Mouse (Mus musculus) CH12.LX (cell line): ENCODE data around the gene Chpf2. TPM values are rescaled to one million over a fixed set of nuclear protein-coding genes. Genes with fewer than 3 reads are reported as not detected.

Source experiments
- DNase-seq: peaks from one replicate; pipeline ENCODE4 v3.0.0-alpha.2; 2013; ENCODE audit errors: extremely low read depth
- H3K27ac ChIP-seq: 2 replicates; pipeline ENCODE4 v1.5.1; 2012; ENCODE audit warnings: low read depth, mild to moderate bottlenecking, control low read depth, moderate library complexity; ENCODE audit not compliant: insufficient read depth
- H3K27me3 ChIP-seq: replicated peaks from 2 replicates; pipeline ENCODE3; 2012; ENCODE audit warnings: inconsistent platforms
- H3K36me3 ChIP-seq, 2 experiments: replicated peaks in 1 of 2; 2 replicates each; pipeline versions ENCODE3 to v1.6.1; 2012; ENCODE audit warnings: inconsistent platforms in 1 of 2, low read length in 1 of 2, mild to moderate bottlenecking in 1 of 2, mixed read lengths in 1 of 2, moderate library complexity in 1 of 2; ENCODE audit not compliant: control insufficient read depth in 1 of 2, insufficient read depth in 1 of 2
- H3K4me1 ChIP-seq, 2 experiments: 2 replicates each; pipeline ENCODE4 v1.6.1; 2012; ENCODE audit warnings: inconsistent platforms in 1 of 2, moderate library complexity in 1 of 2; ENCODE audit not compliant: insufficient read depth in 2 of 2, control insufficient read depth in 1 of 2
- H3K4me2 ChIP-seq: 2 replicates; pipeline ENCODE4 v1.6.1; 2012; ENCODE audit warnings: low read depth, mild to moderate bottlenecking, control low read depth; ENCODE audit not compliant: poor library complexity, insufficient read depth, severe bottlenecking
- H3K4me3 ChIP-seq, 3 experiments: fragments of 150-350 bp in 1 of 3; sonication (generic) in 1 of 3; replicated peaks in 1 of 3; 2 replicates each; pipeline versions ENCODE3 to v1.5.1; 2011 to 2012; ENCODE audit warnings: low read depth in 2 of 3, low read length in 2 of 3, mild to moderate bottlenecking in 2 of 3, moderate library complexity in 2 of 3, control low read depth in 1 of 3, improper control_type of control experiment in 1 of 3, inconsistent platforms in 1 of 3, mixed read lengths in 1 of 3; ENCODE audit not compliant: poor library complexity in 1 of 3
- H3K79me2 ChIP-seq: replicated peaks from 2 replicates; pipeline ENCODE4 v1.6.1; 2012; ENCODE audit warnings: mild to moderate bottlenecking, moderate library complexity; ENCODE audit not compliant: control insufficient read depth, poor library complexity, insufficient read depth, severe bottlenecking; ENCODE audit errors: extremely low read depth
- H3K9ac ChIP-seq: 2 replicates; pipeline ENCODE4 v1.6.1; 2012; ENCODE audit warnings: low read depth, mild to moderate bottlenecking, control low read depth, moderate library complexity; ENCODE audit not compliant: insufficient read depth
- H3K9me3 ChIP-seq: replicated peaks from 2 replicates; pipeline ENCODE3; 2012; ENCODE audit warnings: low read length, inconsistent platforms, mixed read lengths
- CHD1 ChIP-seq: IDR thresholded peaks from 2 replicates; pipeline ENCODE4 v1.6.1; 2012; ENCODE audit warnings: low read depth, low read length, improper control_type of control experiment, inconsistent platforms
- CHD2 ChIP-seq: IDR thresholded peaks from 2 replicates; pipeline ENCODE4 v1.6.1; 2011; ENCODE audit warnings: low read length, improper control_type of control experiment
- CTCF ChIP-seq, 2 experiments: IDR thresholded peaks in 1 of 2; conservative IDR thresholded peaks in 1 of 2; 2 replicates each; pipeline ENCODE4 v1.5.1; 2011 to 2012; ENCODE audit warnings: low read depth in 2 of 2, low read length in 2 of 2, improper control_type of control experiment in 1 of 2, inconsistent platforms in 1 of 2, mild to moderate bottlenecking in 1 of 2, moderate library complexity in 1 of 2
- E2F4 ChIP-seq: IDR thresholded peaks from 2 replicates; pipeline ENCODE4 v1.6.1; 2011; ENCODE audit warnings: low read depth, low read length, improper control_type of control experiment; ENCODE audit not compliant: insufficient replicate concordance
- ELF1 ChIP-seq: IDR thresholded peaks from 2 replicates; pipeline ENCODE4 v1.6.1; 2014; ENCODE audit warnings: low read depth, mild to moderate bottlenecking, inconsistent platforms, low read length, improper control_type of control experiment
- JUN ChIP-seq: IDR thresholded peaks from 2 replicates; pipeline ENCODE4 v1.6.1; 2011; ENCODE audit warnings: low read depth, mild to moderate bottlenecking, low read length, improper control_type of control experiment, moderate library complexity; ENCODE audit not compliant: insufficient read depth
- MAX ChIP-seq: IDR thresholded peaks from 2 replicates; pipeline ENCODE4 v1.6.1; 2011; ENCODE audit warnings: low read length, improper control_type of control experiment
- MEF2A ChIP-seq: IDR thresholded peaks from 2 replicates; pipeline ENCODE4 v1.6.1; 2014; ENCODE audit warnings: low read depth, mild to moderate bottlenecking, inconsistent platforms, low read length, improper control_type of control experiment, borderline replicate concordance
- NELFE ChIP-seq: IDR thresholded peaks from 2 replicates; pipeline ENCODE4 v1.6.1; 2011; ENCODE audit warnings: low read depth, low read length, improper control_type of control experiment
- POLR2A ChIP-seq: IDR thresholded peaks from 2 replicates; pipeline ENCODE4 v1.6.1; 2011; ENCODE audit warnings: low read depth, mild to moderate bottlenecking, improper control_type of control experiment, low read length
- POLR2AphosphoS2 ChIP-seq: IDR thresholded peaks from 2 replicates; pipeline ENCODE4 v1.6.1; 2011; ENCODE audit warnings: low read depth, low read length, improper control_type of control experiment
- RCOR1 ChIP-seq: conservative IDR thresholded peaks from 2 replicates; pipeline ENCODE4 v1.6.1; 2012; ENCODE audit warnings: low read depth, mild to moderate bottlenecking, inconsistent platforms, low read length, improper control_type of control experiment
- TBP ChIP-seq: conservative IDR thresholded peaks from 2 replicates; pipeline ENCODE4 v1.6.1; 2011; ENCODE audit warnings: low read depth, low read length, improper control_type of control experiment
- USF2 ChIP-seq: conservative IDR thresholded peaks from 2 replicates; pipeline ENCODE4 v1.6.1; 2011; ENCODE audit warnings: low read depth, low read length, improper control_type of control experiment
- ZC3H11A ChIP-seq: IDR thresholded peaks from 2 replicates; pipeline ENCODE4 v1.6.1; 2012; ENCODE audit warnings: low read depth, mild to moderate bottlenecking, inconsistent platforms, low read length, improper control_type of control experiment
- ZKSCAN1 ChIP-seq: IDR thresholded peaks from 2 replicates; pipeline ENCODE4 v1.6.1; 2012; ENCODE audit warnings: low read depth, inconsistent platforms, low read length, improper control_type of control experiment, borderline replicate concordance
- ZNF384 ChIP-seq: IDR thresholded peaks from 2 replicates; pipeline ENCODE4 v1.6.1; 2012; ENCODE audit warnings: low read depth, low read length, improper control_type of control experiment, inconsistent platforms
- dilution Hi-C: fragments of 300-500 bp; cut with MboI; formaldehyde crosslinking; loops from 2 replicates; pipeline ENCODE4 v1.14.3; 2020; ENCODE audit warnings: low sequenced_read_pairs; ENCODE audit not compliant: extremely low pct_unique_long_range_greater_than_20kb, extremely low pct_ligation_motif_present
- in situ Hi-C: fragments of 300-500 bp; cut with MboI; formaldehyde crosslinking; loops from 3 replicates; pipeline ENCODE4 v1.14.3; 2019; ENCODE audit warnings: low sequenced_read_pairs, low pct_ligation_motif_present, low pct_unique_long_range_greater_than_20kb, mixed read lengths
- polyA plus RNA-seq: library from polyadenylated mRNA; unstranded; fragments of >175 nt; gene quantifications from 2 replicates; pipeline ENCODE4 v1.2.1, GENCODE M21; 2012; ENCODE audit warnings: low read depth; ENCODE audit not compliant: insufficient read length
- total RNA-seq, 2 experiments: library from RNA; depleted of rRNA; stranded (reverse); fragments of 300-350 nt in 1 of 2; fragments of >200 nt in 1 of 2; gene quantifications; 2 replicates each; pipeline ENCODE4 v1.2.3; 2012 to 2014

Gene Chpf2
- total and polyA plus RNA-seq, 3 experiments: 11.2 to 22.8 (median 20.4) TPM

DNA sequence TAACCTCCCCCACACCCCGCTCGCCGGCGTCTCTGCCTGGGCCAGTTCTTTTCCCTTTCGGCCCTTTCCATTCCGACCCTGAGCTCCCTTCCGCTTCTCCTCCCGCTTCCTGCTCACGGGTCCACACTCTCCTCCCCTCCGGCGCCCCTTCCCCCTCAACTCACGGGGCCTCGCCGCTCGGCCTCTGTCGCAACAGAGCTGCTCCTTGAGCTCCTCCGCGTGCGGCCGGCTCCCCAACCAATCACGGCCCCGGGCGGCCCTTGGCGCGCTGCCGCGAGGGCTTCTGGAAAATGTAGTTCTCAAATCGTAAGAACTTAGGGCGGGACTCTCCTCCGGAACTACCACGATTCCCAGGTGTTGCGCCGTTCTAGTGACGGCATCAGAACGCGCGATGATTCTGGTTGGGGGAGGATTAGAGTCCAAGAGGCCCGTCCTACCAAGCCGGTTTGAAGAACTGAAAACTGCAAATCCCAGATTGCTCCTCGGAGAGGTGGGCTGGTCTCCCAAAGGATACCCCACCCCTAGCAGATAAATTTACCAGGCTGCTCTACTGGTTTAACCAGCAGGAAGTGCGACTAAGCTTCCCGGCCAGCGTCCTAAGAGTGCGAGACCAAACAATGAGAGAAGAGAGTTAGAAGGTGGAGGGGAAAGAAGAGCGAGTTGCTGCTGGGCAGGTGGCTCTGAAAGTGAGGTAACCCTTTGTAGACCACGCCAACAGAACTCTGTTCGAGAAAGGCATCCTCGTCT lies 9.2 kb upstream of the Chpf2 start, which contains the start of gene Abcf2 (continued):
- TF ChIP-seq POLR2AphosphoS2 (peak; percentile 43; the same call in 1 of the 2 replicates), RCOR1 (0 out of 2 replicates have a peak, but pooled peaks have one; percentile 19), NELFE (peak; percentile 69), MEF2A (peak; percentile 69; the same call in 1 of the 2 replicates), MAX (peak; percentile 79; the same call in 1 of the 2 replicates), ELF1 (peak; percentile 86), POLR2A (peak; percentile 87), USF2 (no peak), CHD1 (no peak), CHD2 (peak; percentile 93)

DNA sequence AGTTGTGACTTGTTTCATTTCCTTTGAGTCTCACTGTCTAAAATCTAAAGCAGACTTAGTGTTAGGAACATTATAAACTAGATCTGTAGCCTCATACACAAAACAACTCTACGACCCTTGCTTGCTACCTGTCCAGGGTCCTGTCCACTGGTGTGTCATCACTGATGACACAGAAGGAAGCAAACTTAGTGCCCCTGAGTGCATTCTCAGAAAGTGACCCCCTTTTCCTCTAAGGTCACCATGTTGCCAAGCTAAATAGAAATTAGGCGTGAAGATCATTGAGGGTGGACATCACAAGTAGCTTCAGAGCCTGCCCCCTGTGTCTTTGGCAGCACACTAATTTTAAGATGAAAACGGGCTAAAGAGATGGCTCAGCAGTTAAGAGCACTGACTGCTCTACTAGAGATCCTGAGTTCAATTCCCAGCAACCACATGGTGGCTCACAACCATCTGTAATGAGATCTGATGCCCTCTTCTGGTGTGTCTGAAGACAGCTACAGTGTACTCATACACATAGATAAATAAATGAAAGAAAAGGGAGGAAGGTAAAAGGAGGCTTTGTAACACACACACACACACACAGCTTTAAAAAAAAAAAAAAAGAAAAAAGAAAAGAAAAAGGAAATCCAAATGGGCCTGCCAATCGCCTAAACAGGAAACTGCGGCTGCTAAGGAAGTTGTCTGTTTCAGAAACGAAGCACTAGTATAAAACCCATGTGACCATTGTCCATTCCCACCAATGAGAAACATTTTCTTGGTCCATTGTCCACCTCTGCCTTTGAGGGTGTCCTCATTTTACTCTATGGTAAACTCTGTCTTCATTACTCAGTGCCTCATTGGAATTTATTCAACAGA lies 8.2 kb upstream of the Chpf2 start:
- Histone ChIP-seq H3K9ac (peak overlapping the region; percentile 77), H3K9me3 (no peaks in the 10 kb centered on the region), H3K27me3 (no peaks in the 10 kb centered on the region)
- in situ Hi-C loops: no loop called here
- no peak for TF ChIP-seq JUN
- TF ChIP-seq ZC3H11A: no peak
- no peak for TF ChIP-seq ZKSCAN1
- TF ChIP-seq MAX: no peak; the same call in 1 of the 2 replicates
- peak in 1 of 2 experiments; percentile 53; a peak in 2 of 4 replicates for TF ChIP-seq CTCF (conservative IDR thresholded peaks at IDR 0.05 in 1 of 2, IDR thresholded peaks at IDR 0.05 in 1 of 2; ENCODE audit: low read depth in 2 of 2, low read length in 2 of 2)
- TF ChIP-seq ELF1: no peak
- no peak for TF ChIP-seq E2F4
- no peak for TF ChIP-seq TBP
- TF ChIP-seq ZNF384: no peak
- TF ChIP-seq, all 38 proteins: peak for 1
- H3K4me3 ChIP-seq: peak overlapping the region; percentile 63 to 91 (median 77)
- dilution Hi-C loops: no loop called here
- peak overlapping the region; percentile 98 for H3K4me2 ChIP-seq
- peaks cover 20% of the 10 kb centered on the region for H3K79me2 ChIP-seq
- H3K27ac ChIP-seq: no peak overlapping the region; the same call in 1 of the 2 replicates
- no peak for DNase-seq
- peaks cover 0 to 25% of the 10 kb centered on the region in 2 experiments; a peak in 3 of 4 replicates for H3K4me1 ChIP-seq
- H3K36me3 ChIP-seq: peaks cover 20 to 24% of the 10 kb centered on the region in 2 experiments
